Mouse (Mus musculus): ENCODE data around the gene Hoxc8. TPM values are rescaled to one million over a fixed set of nuclear protein-coding genes. Genes with fewer than 3 reads are reported as not detected.

The Hoxc8 gene
- polyA plus RNA-seq, 1 experiment from 2014 or later: not detected

GRCm38 (mm10) chr15:102963671-102964640 lies 26.5 kb upstream of the Hoxc8 start:
- H3K4me2 ChIP-seq (ENCODE audit: low read depth, low read length): no peak overlapping the region
- H3K4me3 ChIP-seq (ENCODE audit: low read length): no peak overlapping the region
- H3K4me1 ChIP-seq (ENCODE audit: control insufficient read depth, insufficient read depth, low read length): no peaks in the 10 kb centered on the region
- 2% methylated on average over 28 of the region's 28 CpGs for whole genome bisulfite sequencing
- H3K9ac ChIP-seq (ENCODE audit: low read length): no peak overlapping the region
- H3K36me3 ChIP-seq (ENCODE audit: control insufficient read depth, insufficient read depth): no peaks in the 10 kb centered on the region
- ATAC-seq (replicated peaks; ENCODE audit: extremely low read depth, insufficient read depth, low FRiP score): no peak
- H3K27ac ChIP-seq (ENCODE audit: low read length): no peak overlapping the region
- no peaks in the 10 kb centered on the region for H3K9me3 ChIP-seq (replicated peaks; ENCODE audit: control insufficient read depth, low read length)
- peaks cover 94% of the 10 kb centered on the region for H3K27me3 ChIP-seq (ENCODE audit: control insufficient read depth, insufficient read depth, low read length)

- H3K4me1 ChIP-seq (ENCODE audit: control insufficient read depth, insufficient read depth, low read length): no peaks in the 10 kb centered on the region
- H3K4me2 ChIP-seq (ENCODE audit: low read depth, low read length): no peak overlapping the region
- peaks cover 95% of the 10 kb centered on the region for H3K27me3 ChIP-seq (ENCODE audit: control insufficient read depth, insufficient read depth, low read length)
- ATAC-seq (replicated peaks; ENCODE audit: extremely low read depth, insufficient read depth, low FRiP score): no peak
- no peak overlapping the region for H3K4me3 ChIP-seq (ENCODE audit: low read length)
- H3K9me3 ChIP-seq (replicated peaks; ENCODE audit: control insufficient read depth, low read length): no peaks in the 10 kb centered on the region
- no peak overlapping the region for H3K27ac ChIP-seq (ENCODE audit: low read length)
- WGBS: 4% methylated on average over 26 of the region's 26 CpGs
- no peaks in the 10 kb centered on the region for H3K36me3 ChIP-seq (ENCODE audit: control insufficient read depth, insufficient read depth)
- no peak overlapping the region for H3K9ac ChIP-seq (ENCODE audit: low read length)
These were observed 25.2 kb upstream of the Hoxc8 start for GRCm38 (mm10) chr15:102965003-102965891.

- H3K9me3 ChIP-seq (replicated peaks; ENCODE audit: control insufficient read depth, low read length): no peaks in the 10 kb centered on the region
- no peaks in the 10 kb centered on the region for H3K36me3 ChIP-seq (ENCODE audit: control insufficient read depth, insufficient read depth)
- no peak for ATAC-seq (replicated peaks; ENCODE audit: extremely low read depth, insufficient read depth, low FRiP score)
- WGBS: 5% methylated on average over 29 of the region's 30 CpGs
- H3K27me3 ChIP-seq (ENCODE audit: control insufficient read depth, insufficient read depth, low read length): peaks cover 95% of the 10 kb centered on the region
- H3K4me3 ChIP-seq (ENCODE audit: low read length): no peak overlapping the region
- H3K4me2 ChIP-seq (ENCODE audit: low read depth, low read length): no peak overlapping the region
- H3K27ac ChIP-seq (ENCODE audit: low read length): no peak overlapping the region
- H3K9ac ChIP-seq (ENCODE audit: low read length): no peak overlapping the region
- no peaks in the 10 kb centered on the region for H3K4me1 ChIP-seq (ENCODE audit: control insufficient read depth, insufficient read depth, low read length)
These were observed 24.3 kb upstream of the Hoxc8 start for GRCm38 (mm10) chr15:102965892-102966775.

DNA sequence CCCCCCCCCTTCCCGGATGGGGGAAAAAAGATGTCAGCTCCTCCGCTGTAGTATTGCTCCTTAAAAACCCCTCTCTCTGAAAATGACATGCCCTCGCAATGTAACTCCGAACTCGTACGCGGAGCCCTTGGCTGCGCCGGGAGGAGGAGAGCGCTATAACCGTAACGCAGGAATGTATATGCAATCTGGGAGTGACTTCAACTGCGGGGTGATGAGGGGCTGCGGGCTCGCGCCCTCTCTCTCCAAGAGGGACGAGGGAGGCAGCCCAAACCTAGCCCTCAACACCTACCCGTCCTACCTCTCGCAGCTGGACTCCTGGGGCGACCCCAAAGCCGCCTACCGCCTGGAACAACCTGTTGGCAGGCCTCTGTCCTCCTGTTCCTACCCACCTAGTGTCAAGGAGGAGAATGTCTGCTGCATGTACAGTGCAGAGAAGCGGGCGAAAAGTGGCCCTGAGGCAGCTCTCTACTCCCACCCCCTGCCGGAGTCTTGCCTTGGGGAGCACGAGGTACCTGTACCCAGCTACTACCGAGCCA lies 23.6 kb upstream of the Hoxc8 start, which contains the start of gene Hoxc10:
TSS of gene Hoxc10 (plus strand) at position 21 of the 536 bp plus-strand sequence.
- Histone ChIP-seq H3K4me2 (ENCODE audit: low read depth, low read length) (no peak within 1 kb of the TSS), H3K9ac (ENCODE audit: low read length) (no peak within 1 kb of the TSS), H3K36me3 (ENCODE audit: control insufficient read depth, insufficient read depth) (no peaks in the 10 kb centered on the region), H3K9me3 (replicated peaks; ENCODE audit: control insufficient read depth, low read length) (no peaks in the 10 kb centered on the region), H3K27ac (ENCODE audit: low read length) (no peak within 1 kb of the TSS), H3K27me3 (ENCODE audit: control insufficient read depth, insufficient read depth, low read length) (peaks cover 94% of the 10 kb centered on the region), H3K4me1 (ENCODE audit: control insufficient read depth, insufficient read depth, low read length) (no peaks in the 10 kb centered on the region), H3K4me3 (ENCODE audit: low read length) (no peak within 1 kb of the TSS)
- ATAC-seq (replicated peaks; ENCODE audit: extremely low read depth, insufficient read depth, low FRiP score): no peak
- WGBS: 2% methylated on average over 27 of the region's 27 CpGs

- WGBS: 4% methylated on average over 12 of the region's 12 CpGs
- H3K4me3 ChIP-seq (ENCODE audit: low read length): no peak within 1 kb of the TSS
- no peak within 1 kb of the TSS for H3K4me2 ChIP-seq (ENCODE audit: low read depth, low read length)
- H3K27ac ChIP-seq (ENCODE audit: low read length): no peak within 1 kb of the TSS
- no peak for ATAC-seq (replicated peaks; ENCODE audit: extremely low read depth, insufficient read depth, low FRiP score)
- no peak within 1 kb of the TSS for H3K9ac ChIP-seq (ENCODE audit: low read length)
- no peaks in the 10 kb centered on the region for H3K36me3 ChIP-seq (ENCODE audit: control insufficient read depth, insufficient read depth)
- H3K4me1 ChIP-seq (ENCODE audit: control insufficient read depth, insufficient read depth, low read length): no peaks in the 10 kb centered on the region
- H3K9me3 ChIP-seq (replicated peaks; ENCODE audit: control insufficient read depth, low read length): no peaks in the 10 kb centered on the region
- peaks cover 96% of the 10 kb centered on the region for H3K27me3 ChIP-seq (ENCODE audit: control insufficient read depth, insufficient read depth, low read length)
These were observed 23.2 kb upstream of the Hoxc8 start, which contains the start of gene Hoxc5 for GRCm38 (mm10) chr15:102967312-102967510. Gene Hoxc5 (plus strand): TSS chr15:102967443.

DNA sequence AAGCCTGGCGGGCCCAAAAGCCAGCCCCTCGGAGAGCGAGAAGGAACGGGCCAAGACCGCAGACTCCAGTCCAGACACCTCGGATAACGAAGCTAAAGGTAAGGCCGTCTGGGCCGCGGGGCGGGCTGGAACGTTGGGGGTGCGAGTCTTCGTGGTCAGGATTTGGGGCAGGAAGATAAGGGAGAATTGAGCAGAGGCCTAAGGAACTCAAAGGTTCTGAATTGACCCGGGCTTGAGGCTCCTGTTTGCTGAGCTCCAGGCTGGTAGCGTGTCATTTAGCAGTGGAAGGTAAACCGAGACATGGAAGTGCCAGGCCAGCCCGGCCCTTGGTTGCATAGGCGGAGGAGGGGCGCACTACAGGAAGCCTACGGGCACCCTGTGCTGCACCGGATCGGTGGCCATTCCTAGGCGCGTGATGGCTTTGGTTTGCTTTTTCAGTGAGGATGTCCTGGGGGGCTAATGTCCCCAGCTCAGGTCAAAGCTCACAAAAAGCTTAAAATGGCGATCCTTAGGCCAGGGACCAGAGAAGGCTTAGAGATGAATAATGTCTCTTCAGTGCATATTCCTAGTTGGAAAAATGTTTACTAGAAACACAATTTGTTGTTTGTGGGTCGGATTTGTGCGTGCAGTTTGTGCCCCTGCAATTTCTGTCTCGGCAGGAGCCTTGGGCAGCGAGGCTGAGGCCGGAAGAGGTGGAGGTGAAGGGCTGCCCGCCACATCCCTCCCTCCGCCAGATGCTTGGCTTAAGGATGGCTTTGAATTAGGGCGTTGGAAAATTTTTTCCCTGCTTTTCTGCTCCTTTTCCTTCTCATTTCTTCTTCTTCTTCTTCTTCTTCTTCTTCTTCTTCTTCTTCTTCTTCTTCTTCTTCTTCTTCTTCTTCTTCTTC lies 22.7 kb upstream of the Hoxc8 start:
- ATAC-seq (replicated peaks; ENCODE audit: extremely low read depth, insufficient read depth, low FRiP score): no peak
- no peak overlapping the region for H3K4me2 ChIP-seq (ENCODE audit: low read depth, low read length)
- H3K9ac ChIP-seq (ENCODE audit: low read length): no peak overlapping the region
- no peak overlapping the region for H3K4me3 ChIP-seq (ENCODE audit: low read length)
- peaks cover 96% of the 10 kb centered on the region for H3K27me3 ChIP-seq (ENCODE audit: control insufficient read depth, insufficient read depth, low read length)
- no peaks in the 10 kb centered on the region for H3K4me1 ChIP-seq (ENCODE audit: control insufficient read depth, insufficient read depth, low read length)
- no peaks in the 10 kb centered on the region for H3K36me3 ChIP-seq (ENCODE audit: control insufficient read depth, insufficient read depth)
- H3K9me3 ChIP-seq (replicated peaks; ENCODE audit: control insufficient read depth, low read length): no peaks in the 10 kb centered on the region
- WGBS: 3% methylated on average over 34 of the region's 34 CpGs
- H3K27ac ChIP-seq (ENCODE audit: low read length): no peak overlapping the region

- H3K27ac ChIP-seq (ENCODE audit: low read length): no peak overlapping the region
- H3K9me3 ChIP-seq (replicated peaks; ENCODE audit: control insufficient read depth, low read length): no peaks in the 10 kb centered on the region
- H3K4me3 ChIP-seq (ENCODE audit: low read length): no peak overlapping the region
- no peak overlapping the region for H3K4me2 ChIP-seq (ENCODE audit: low read depth, low read length)
- no peak for ATAC-seq (replicated peaks; ENCODE audit: extremely low read depth, insufficient read depth, low FRiP score)
- WGBS: 24% methylated on average over 1 of the region's 1 CpGs
- H3K9ac ChIP-seq (ENCODE audit: low read length): no peak overlapping the region
- peaks cover 96% of the 10 kb centered on the region for H3K27me3 ChIP-seq (ENCODE audit: control insufficient read depth, insufficient read depth, low read length)
- no peaks in the 10 kb centered on the region for H3K4me1 ChIP-seq (ENCODE audit: control insufficient read depth, insufficient read depth, low read length)
- H3K36me3 ChIP-seq (ENCODE audit: control insufficient read depth, insufficient read depth): no peaks in the 10 kb centered on the region
These were observed 21.1 kb upstream of the Hoxc8 start for GRCm38 (mm10) chr15:102969296-102969695.

- H3K36me3 ChIP-seq (ENCODE audit: control insufficient read depth, insufficient read depth): no peaks in the 10 kb centered on the region
- no peaks in the 10 kb centered on the region for H3K9me3 ChIP-seq (replicated peaks; ENCODE audit: control insufficient read depth, low read length)
- no peaks in the 10 kb centered on the region for H3K4me1 ChIP-seq (ENCODE audit: control insufficient read depth, insufficient read depth, low read length)
- no peak for ATAC-seq (replicated peaks; ENCODE audit: extremely low read depth, insufficient read depth, low FRiP score)
- H3K4me3 ChIP-seq (ENCODE audit: low read length): no peak overlapping the region
- no peak overlapping the region for H3K4me2 ChIP-seq (ENCODE audit: low read depth, low read length)
- H3K27ac ChIP-seq (ENCODE audit: low read length): no peak overlapping the region
- H3K27me3 ChIP-seq (ENCODE audit: control insufficient read depth, insufficient read depth, low read length): peaks cover 94% of the 10 kb centered on the region
- H3K9ac ChIP-seq (ENCODE audit: low read length): no peak overlapping the region
- WGBS: 2% methylated on average over 12 of the region's 12 CpGs
These were observed 19.7 kb upstream of the Hoxc8 start for GRCm38 (mm10) chr15:102970740-102971139.

Data from heart, embryonic 16.5 days (tissue).